ENCODE assay signal across 8 mouse cellular contexts in the genomic region with DNA sequence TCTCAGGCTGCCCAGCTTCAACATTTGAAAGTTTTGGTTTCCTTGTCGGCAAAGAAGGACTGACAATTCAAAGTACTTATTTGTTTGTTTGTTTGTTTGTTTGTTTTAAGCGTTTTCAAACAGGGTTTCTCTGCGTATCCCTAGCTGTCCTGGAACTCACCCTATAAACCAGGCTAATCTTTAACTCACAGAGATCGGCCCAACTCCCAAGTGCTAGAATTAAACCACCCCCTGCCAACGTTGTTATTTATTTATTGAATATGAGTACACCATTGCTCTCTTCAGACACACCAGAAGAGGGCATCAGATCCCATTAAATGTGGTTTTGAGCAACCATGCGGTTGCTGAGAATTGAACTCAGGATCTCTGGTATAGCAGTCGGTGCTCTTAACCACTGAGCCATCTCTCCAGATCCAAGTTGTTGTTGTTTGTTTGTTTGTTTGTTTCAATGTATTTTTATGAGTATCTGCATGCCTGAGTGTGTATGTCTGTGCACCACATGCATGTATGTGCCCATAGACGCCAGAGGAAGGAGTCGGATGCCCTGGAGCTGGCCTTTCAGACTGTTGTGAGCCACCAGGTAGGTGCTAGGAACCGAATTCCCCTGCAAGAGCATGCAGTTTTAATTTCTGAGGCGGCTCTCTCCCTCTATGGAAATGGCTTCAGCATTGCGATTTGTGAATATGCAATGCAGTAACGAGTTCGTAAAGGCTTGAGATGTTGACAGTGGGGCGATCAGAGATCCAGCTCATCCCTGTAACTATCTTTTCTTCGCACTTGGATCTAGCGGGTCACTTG. TPM values are rescaled to one million over a fixed set of nuclear protein-coding genes. Genes with fewer than 3 reads are reported as not detected.
DNase-seq lines count a peak whose midpoint lies in the region; ATAC-seq lines count a peak whose summit lies in the region.

A gene (plus strand): TSS at position 423 of the 798 bp plus-strand sequence.

- WGBS in forebrain, embryonic 14.5 days, result 25% methylated on average over 17 of the region's 17 CpGs
- 25% methylated on average over 17 of the region's 17 CpGs for WGBS in hindbrain, embryonic 12.5 days
- 19% methylated on average over 17 of the region's 17 CpGs for WGBS in limb, embryonic 15.5 days

- peaks cover 12% of the 10 kb centered on the region for H3K4me1 ChIP-seq in forebrain, embryonic 14.5 days (ENCODE audit: control insufficient read depth, insufficient read depth, low read length)
- H3K4me1 ChIP-seq in hindbrain, embryonic 12.5 days, result peaks cover 18% of the 10 kb centered on the region
- H3K4me1 ChIP-seq in limb, embryonic 15.5 days, result peaks cover 16% of the 10 kb centered on the region

- peak; percentile 76 for DNase-seq in kidney, adult 9 months
- DNase-seq in kidney, postnatal 10 days, result no peak
- peak; percentile 49 for DNase-seq in NIH3T3 (ENCODE audit: low read depth)
- DNase-seq in forebrain, embryonic 14.5 days (ENCODE audit: low spot score), result peak; percentile 15
- peak; percentile 27 for DNase-seq in retina, embryonic 14.5 days (ENCODE audit: low spot score)
- DNase-seq in Muller cell, postnatal 12 days (ENCODE audit: inconsistent ontology term), result no peak

- peaks cover 6% of the 10 kb centered on the region; the same call in 1 of the 2 replicates for H3K36me3 ChIP-seq in forebrain, embryonic 14.5 days (ENCODE audit: control insufficient read depth, insufficient read depth, low read length)
- no peaks in the 10 kb centered on the region for H3K36me3 ChIP-seq in hindbrain, embryonic 12.5 days
- no peaks in the 10 kb centered on the region for H3K36me3 ChIP-seq in limb, embryonic 15.5 days

- H3K27ac ChIP-seq in forebrain, embryonic 14.5 days (ENCODE audit: low read depth, low read length), result peak within 1 kb of the TSS; percentile 93
- peak within 1 kb of the TSS; percentile 90 for H3K27ac ChIP-seq in hindbrain, embryonic 12.5 days
- peak within 1 kb of the TSS; percentile 90 for H3K27ac ChIP-seq in limb, embryonic 15.5 days

- H3K9me3 ChIP-seq in forebrain, embryonic 14.5 days (replicated peaks; ENCODE audit: control insufficient read depth, low read length), result no peaks in the 10 kb centered on the region
- H3K9me3 ChIP-seq in hindbrain, embryonic 12.5 days (replicated peaks), result no peaks in the 10 kb centered on the region
- H3K9me3 ChIP-seq in limb, embryonic 15.5 days, result no peaks in the 10 kb centered on the region

- peak within 1 kb of the TSS; percentile 90 for H3K9ac ChIP-seq in forebrain, embryonic 14.5 days (ENCODE audit: low read length)
- H3K9ac ChIP-seq in hindbrain, embryonic 12.5 days, result peak within 1 kb of the TSS; percentile 95
- peak within 1 kb of the TSS; percentile 93 for H3K9ac ChIP-seq in limb, embryonic 15.5 days

- peak within 1 kb of the TSS; percentile 98 for H3K4me3 ChIP-seq in forebrain, embryonic 14.5 days (ENCODE audit: low read depth, low read length)
- peak within 1 kb of the TSS; percentile 98 for H3K4me3 ChIP-seq in hindbrain, embryonic 12.5 days
- H3K4me3 ChIP-seq in limb, embryonic 15.5 days, result peak within 1 kb of the TSS; percentile 90

- H3K27me3 ChIP-seq in forebrain, embryonic 14.5 days (replicated peaks; ENCODE audit: control insufficient read depth, insufficient read depth, low read length), result no peaks in the 10 kb centered on the region
- H3K27me3 ChIP-seq in hindbrain, embryonic 12.5 days, result no peaks in the 10 kb centered on the region
- no peaks in the 10 kb centered on the region for H3K27me3 ChIP-seq in limb, embryonic 15.5 days

- H3K4me2 ChIP-seq in forebrain, embryonic 14.5 days (ENCODE audit: low read length), result peak within 1 kb of the TSS; percentile 89
- peak within 1 kb of the TSS; percentile 97 for H3K4me2 ChIP-seq in hindbrain, embryonic 12.5 days (replicated peaks)
- H3K4me2 ChIP-seq in limb, embryonic 15.5 days, result peak within 1 kb of the TSS; percentile 83

- ATAC-seq in forebrain, embryonic 14.5 days, result no peak
- ATAC-seq in hindbrain, embryonic 12.5 days (ENCODE audit: low FRiP score), result peak; percentile 21; the same call in 1 of the 2 replicates
- no peak for ATAC-seq in limb, embryonic 15.5 days (ENCODE audit: insufficient number of reproducible peaks, low FRiP score, low TSS enrichment, low read depth)

RNA-seq across cellular contexts. Expression of the gene that starts here (rescaled TPM):
- polyA plus RNA-seq in forebrain, embryonic 14.5 days (2014; fragmentation: Nextera tagmentation; extraction: Ambion mirVana), result 33.1 and 37.3 TPM in 2 replicates
- polyA plus RNA-seq in hindbrain, embryonic 12.5 days (2016; fragmentation: Nextera tagmentation; extraction: Ambion mirVana), result 48.2 and 51.4 TPM in 2 replicates
- 40.2 and 43.0 TPM in 2 replicates for polyA plus RNA-seq in limb, embryonic 15.5 days (2015; fragmentation: Nextera tagmentation; extraction: Ambion mirVana)

Comparison
In these comparisons a context has a peak if more than half of its experiments do, and no peak if none do; other contexts are left out.
1. DNase-seq: peak in kidney, adult 9 months (single experiment), NIH3T3 (single experiment), forebrain, embryonic 14.5 days (single experiment) and retina, embryonic 14.5 days (single experiment); none in kidney, postnatal 10 days (single experiment) and Muller cell, postnatal 12 days (single experiment).
2. Peak in every context shown above with its lines, with median percentiles within 50 percentile points of each other: H3K27ac ChIP-seq, H3K4me2 ChIP-seq, H3K4me3 ChIP-seq and H3K9ac ChIP-seq.